Mouse (Mus musculus): ENCODE data around the gene Cnpy2. TPM values are rescaled to one million over a fixed set of nuclear protein-coding genes. Genes with fewer than 3 reads are reported as not detected.

Gene Cnpy2
- total RNA-seq, 1 experiment: 218 TPM

DNA sequence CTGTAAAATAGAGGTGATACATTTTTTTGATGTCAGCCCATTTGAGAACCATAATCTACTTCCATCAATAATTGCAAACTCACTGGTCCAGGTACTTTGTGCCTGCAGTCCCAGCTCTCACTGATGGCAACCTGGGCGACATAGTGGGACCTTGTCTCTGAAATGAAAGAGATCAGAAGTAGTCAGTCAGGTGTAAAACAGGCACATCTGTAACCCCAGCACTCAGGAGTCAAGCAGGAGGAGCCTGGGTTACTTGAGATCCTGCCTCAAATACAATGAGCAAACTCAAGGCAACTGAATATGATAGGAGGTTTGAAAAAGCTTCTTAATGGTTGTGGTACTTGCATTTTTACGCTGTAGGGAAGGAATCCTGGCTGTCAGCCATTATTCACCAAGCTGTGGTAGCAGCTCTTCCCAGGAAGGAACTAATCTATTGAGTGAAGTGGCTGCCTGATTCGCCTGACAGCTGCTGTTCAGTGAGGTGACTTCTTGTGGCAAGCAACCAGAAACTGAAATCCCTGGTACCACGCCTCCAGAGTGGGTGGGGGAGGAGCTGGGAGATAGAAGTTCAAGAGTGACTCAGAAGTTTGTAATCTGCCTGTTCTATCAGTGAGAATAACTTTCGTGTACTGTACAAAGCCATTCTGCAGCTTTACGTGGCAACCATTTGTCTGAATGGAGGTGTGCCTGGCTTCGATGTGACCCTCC lies 22.5 kb downstream of the Cnpy2 start:
- TF ChIP-seq CHD2 (IDR thresholded peaks at IDR 0.05; ENCODE audit: low read depth, low read length): no peak
- TF ChIP-seq ZNF384 (IDR thresholded peaks at IDR 0.05; ENCODE audit: low read depth, low read length): no peak
- TF ChIP-seq MAFK (IDR thresholded peaks at IDR 0.05; ENCODE audit: insufficient read depth, low read depth, low read length): no peak
- no peak for TF ChIP-seq ZC3H11A (IDR thresholded peaks at IDR 0.05; ENCODE audit: borderline replicate concordance, low read depth, low read length)
- TF ChIP-seq HCFC1 (IDR thresholded peaks at IDR 0.05; ENCODE audit: borderline replicate concordance, insufficient read depth, low read length): no peak
- peak; percentile 46 for DNase-seq (ENCODE audit: low read depth, low spot score)
- no peak overlapping the region for H3K4me3 ChIP-seq (ENCODE audit: insufficient read depth in 1 of 2, low read depth in 1 of 2, low read length in 2 of 2, poor library complexity in 1 of 2, severe bottlenecking in 1 of 2)
- in situ Hi-C loops (cut with MboI; ENCODE audit: low sequenced_read_pairs in 2 of 2, unreplicated experiment in 2 of 2): no loop called here
- no peaks in the 10 kb centered on the region for H3K9me3 ChIP-seq (ENCODE audit: control insufficient read depth, insufficient read depth, low read depth, low read length)
- peaks cover 5 to 9% of the 10 kb centered on the region in 2 experiments; a peak in 3 of 4 replicates for H3K4me1 ChIP-seq (ENCODE audit: control insufficient read depth in 2 of 2, insufficient read depth in 2 of 2, low read length in 2 of 2, poor library complexity in 1 of 2)
- H3K36me3 ChIP-seq (ENCODE audit: control insufficient read depth, insufficient read depth, low read length, poor library complexity, severe bottlenecking): peaks cover 8% of the 10 kb centered on the region; the same call in 1 of the 2 replicates
- H3K9ac ChIP-seq (ENCODE audit: insufficient read depth, low read depth, low read length, poor library complexity, severe bottlenecking): no peak overlapping the region
- H3K27ac ChIP-seq (ENCODE audit: insufficient read depth, low read depth, low read length, poor library complexity, severe bottlenecking): no peak overlapping the region

GRCm38 (mm10) chr10:128347541-128347940 lies 25.3 kb downstream of the Cnpy2 start:
- in situ Hi-C loops (cut with MboI; ENCODE audit: low sequenced_read_pairs in 2 of 2, unreplicated experiment in 2 of 2): no loop called here
- no peak for TF ChIP-seq ZC3H11A (IDR thresholded peaks at IDR 0.05; ENCODE audit: borderline replicate concordance, low read depth, low read length)
- TF ChIP-seq MAFK (IDR thresholded peaks at IDR 0.05; ENCODE audit: insufficient read depth, low read depth, low read length): no peak
- TF ChIP-seq ZNF384 (IDR thresholded peaks at IDR 0.05; ENCODE audit: low read depth, low read length): no peak
- no peak for TF ChIP-seq CHD2 (IDR thresholded peaks at IDR 0.05; ENCODE audit: low read depth, low read length)
- Histone ChIP-seq H3K4me3 (ENCODE audit: insufficient read depth in 1 of 2, low read depth in 1 of 2, low read length in 2 of 2, poor library complexity in 1 of 2, severe bottlenecking in 1 of 2) (no peak overlapping the region), H3K27ac (ENCODE audit: insufficient read depth, low read depth, low read length, poor library complexity, severe bottlenecking) (no peak overlapping the region), H3K9me3 (ENCODE audit: control insufficient read depth, insufficient read depth, low read depth, low read length) (no peaks in the 10 kb centered on the region), H3K9ac (ENCODE audit: insufficient read depth, low read depth, low read length, poor library complexity, severe bottlenecking) (no peak overlapping the region), H3K36me3 (ENCODE audit: control insufficient read depth, insufficient read depth, low read length, poor library complexity, severe bottlenecking) (peaks cover 25% of the 10 kb centered on the region), H3K4me1 (ENCODE audit: control insufficient read depth in 2 of 2, insufficient read depth in 2 of 2, low read length in 2 of 2, poor library complexity in 1 of 2) (peaks cover 5 to 7% of the 10 kb centered on the region in 2 experiments; a peak in 3 of 4 replicates)
- DNase-seq (ENCODE audit: low read depth, low spot score): no peak

GRCm38 (mm10) chr10:128358796-128359195 lies 36.5 kb downstream of the Cnpy2 start:
- Histone ChIP-seq H3K9me3 (ENCODE audit: control insufficient read depth, insufficient read depth, low read depth, low read length) (no peaks in the 10 kb centered on the region), H3K4me3 (ENCODE audit: insufficient read depth in 1 of 2, low read depth in 1 of 2, low read length in 2 of 2, poor library complexity in 1 of 2, severe bottlenecking in 1 of 2) (no peak overlapping the region), H3K36me3 (ENCODE audit: control insufficient read depth, insufficient read depth, low read length, poor library complexity, severe bottlenecking) (peaks cover 55% of the 10 kb centered on the region), H3K4me1 (ENCODE audit: control insufficient read depth in 2 of 2, insufficient read depth in 2 of 2, low read length in 2 of 2, poor library complexity in 1 of 2) (no peaks in the 10 kb centered on the region), H3K9ac (ENCODE audit: insufficient read depth, low read depth, low read length, poor library complexity, severe bottlenecking) (no peak overlapping the region), H3K27ac (ENCODE audit: insufficient read depth, low read depth, low read length, poor library complexity, severe bottlenecking) (no peak overlapping the region)
- DNase-seq (ENCODE audit: low read depth, low spot score): no peak
- TF ChIP-seq CHD2 (IDR thresholded peaks at IDR 0.05; ENCODE audit: low read depth, low read length): no peak
- TF ChIP-seq MAFK (IDR thresholded peaks at IDR 0.05; ENCODE audit: insufficient read depth, low read depth, low read length): no peak
- no peak for TF ChIP-seq HCFC1 (IDR thresholded peaks at IDR 0.05; ENCODE audit: borderline replicate concordance, insufficient read depth, low read length)
- TF ChIP-seq ZC3H11A (IDR thresholded peaks at IDR 0.05; ENCODE audit: borderline replicate concordance, low read depth, low read length): no peak
- TF ChIP-seq ZNF384 (IDR thresholded peaks at IDR 0.05; ENCODE audit: low read depth, low read length): no peak
- in situ Hi-C loops (cut with MboI; ENCODE audit: low sequenced_read_pairs in 2 of 2, unreplicated experiment in 2 of 2): no loop called here

- DNase-seq (ENCODE audit: low read depth, low spot score): no peak
- H3K36me3 ChIP-seq (ENCODE audit: control insufficient read depth, insufficient read depth, low read length, poor library complexity, severe bottlenecking): peaks cover 52% of the 10 kb centered on the region
- H3K27ac ChIP-seq (ENCODE audit: insufficient read depth, low read depth, low read length, poor library complexity, severe bottlenecking): no peak overlapping the region
- H3K4me1 ChIP-seq (ENCODE audit: control insufficient read depth in 2 of 2, insufficient read depth in 2 of 2, low read length in 2 of 2, poor library complexity in 1 of 2): no peaks in the 10 kb centered on the region
- TF ChIP-seq ZNF384 (IDR thresholded peaks at IDR 0.05; ENCODE audit: low read depth, low read length): no peak
- H3K9ac ChIP-seq (ENCODE audit: insufficient read depth, low read depth, low read length, poor library complexity, severe bottlenecking): no peak overlapping the region
- in situ Hi-C loops (cut with MboI; ENCODE audit: low sequenced_read_pairs in 2 of 2, unreplicated experiment in 2 of 2): no loop called here
- H3K9me3 ChIP-seq (ENCODE audit: control insufficient read depth, insufficient read depth, low read depth, low read length): no peaks in the 10 kb centered on the region
- no peak overlapping the region for H3K4me3 ChIP-seq (ENCODE audit: insufficient read depth in 1 of 2, low read depth in 1 of 2, low read length in 2 of 2, poor library complexity in 1 of 2, severe bottlenecking in 1 of 2)
These were observed 37.0 kb downstream of the Cnpy2 start for GRCm38 (mm10) chr10:128359226-128359625.

GRCm38 (mm10) chr10:128361836-128362235 lies 39.6 kb downstream of the Cnpy2 start:
- no peak for TF ChIP-seq HCFC1 (IDR thresholded peaks at IDR 0.05; ENCODE audit: borderline replicate concordance, insufficient read depth, low read length)
- TF ChIP-seq CHD2 (IDR thresholded peaks at IDR 0.05; ENCODE audit: low read depth, low read length): no peak
- H3K36me3 ChIP-seq (ENCODE audit: control insufficient read depth, insufficient read depth, low read length, poor library complexity, severe bottlenecking): peaks cover 56% of the 10 kb centered on the region
- H3K27ac ChIP-seq (ENCODE audit: insufficient read depth, low read depth, low read length, poor library complexity, severe bottlenecking): no peak overlapping the region
- in situ Hi-C loops (cut with MboI; ENCODE audit: low sequenced_read_pairs in 2 of 2, unreplicated experiment in 2 of 2): no loop called here
- no peak overlapping the region for H3K9ac ChIP-seq (ENCODE audit: insufficient read depth, low read depth, low read length, poor library complexity, severe bottlenecking)
- H3K4me3 ChIP-seq (ENCODE audit: insufficient read depth in 1 of 2, low read depth in 1 of 2, low read length in 2 of 2, poor library complexity in 1 of 2, severe bottlenecking in 1 of 2): no peak overlapping the region
- no peak for DNase-seq (ENCODE audit: low read depth, low spot score)
- no peaks in the 10 kb centered on the region for H3K9me3 ChIP-seq (ENCODE audit: control insufficient read depth, insufficient read depth, low read depth, low read length)
- H3K4me1 ChIP-seq (ENCODE audit: control insufficient read depth in 2 of 2, insufficient read depth in 2 of 2, low read length in 2 of 2, poor library complexity in 1 of 2): peaks cover 0 to 2% of the 10 kb centered on the region in 2 experiments; a peak in 1 of 4 replicates

Measured in ES-E14 (cell line).